Mouse (Mus musculus): ENCODE results near the gene C2. TPM values are rescaled to one million over a fixed set of nuclear protein-coding genes. Genes with fewer than 3 reads are reported as not detected.
"Not testable (repeated sequence)": the region's sequence is repeated elsewhere in the genome, so short reads cannot be mapped to it uniquely, and the experiment has no call there.

C2 gene
- total RNA-seq, 1 experiment from 2014 or later: not detected

DNA sequence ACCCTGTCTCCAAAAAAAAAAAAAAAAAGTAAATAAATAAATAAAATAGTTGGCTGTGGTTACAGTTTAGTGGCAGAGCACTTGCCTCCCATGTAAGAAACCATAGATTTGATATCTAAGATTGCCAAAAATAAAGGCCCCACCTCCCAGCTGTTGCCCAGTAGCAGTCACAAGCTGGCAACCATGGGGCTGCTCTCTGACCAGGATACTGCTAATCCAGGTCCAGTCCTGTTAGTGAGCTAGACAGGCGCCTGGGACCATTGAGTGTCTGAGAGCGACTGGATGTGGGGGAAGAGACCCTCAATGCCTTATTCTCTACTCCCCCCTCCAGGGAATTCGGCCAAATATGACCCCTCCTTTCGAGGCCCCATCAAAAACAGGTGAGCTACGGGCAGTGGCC is 18.3 kb upstream of the C2 start:
- ATAC-seq (replicated peaks in 1 of 2; ENCODE audit: insufficient read depth in 1 of 2, low FRiP score in 2 of 2, low TSS enrichment in 1 of 2, low read depth in 1 of 2, poor library complexity in 2 of 2, severe bottlenecking in 2 of 2): no peak

DNA sequence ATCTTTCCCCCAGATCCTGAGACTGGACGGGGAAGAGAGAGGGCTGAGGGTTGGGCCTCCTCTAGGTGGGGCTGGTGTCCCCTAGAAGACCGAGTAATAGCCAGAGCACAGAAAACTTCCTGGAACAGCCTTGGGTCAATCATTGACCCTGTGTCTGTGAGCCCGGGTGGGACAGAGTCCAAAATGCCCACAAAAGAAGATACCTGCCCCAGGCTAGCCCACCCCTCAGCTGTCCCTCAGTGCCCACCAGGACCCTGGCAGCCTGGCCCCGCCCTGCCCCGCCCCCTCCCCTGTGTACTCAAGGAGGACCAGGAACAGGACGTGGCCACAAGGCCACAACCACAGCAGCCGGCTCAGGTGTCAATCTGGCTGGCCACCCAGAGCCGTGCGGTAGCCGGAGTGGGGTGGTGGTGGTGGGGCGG is 17.4 kb upstream of the C2 start:
- peak in 1 of 2 experiments; percentile 29; a peak in 2 of 4 replicates for ATAC-seq (replicated peaks in 1 of 2; ENCODE audit: insufficient read depth in 1 of 2, low FRiP score in 2 of 2, low TSS enrichment in 1 of 2, low read depth in 1 of 2, poor library complexity in 2 of 2, severe bottlenecking in 2 of 2)

DNA sequence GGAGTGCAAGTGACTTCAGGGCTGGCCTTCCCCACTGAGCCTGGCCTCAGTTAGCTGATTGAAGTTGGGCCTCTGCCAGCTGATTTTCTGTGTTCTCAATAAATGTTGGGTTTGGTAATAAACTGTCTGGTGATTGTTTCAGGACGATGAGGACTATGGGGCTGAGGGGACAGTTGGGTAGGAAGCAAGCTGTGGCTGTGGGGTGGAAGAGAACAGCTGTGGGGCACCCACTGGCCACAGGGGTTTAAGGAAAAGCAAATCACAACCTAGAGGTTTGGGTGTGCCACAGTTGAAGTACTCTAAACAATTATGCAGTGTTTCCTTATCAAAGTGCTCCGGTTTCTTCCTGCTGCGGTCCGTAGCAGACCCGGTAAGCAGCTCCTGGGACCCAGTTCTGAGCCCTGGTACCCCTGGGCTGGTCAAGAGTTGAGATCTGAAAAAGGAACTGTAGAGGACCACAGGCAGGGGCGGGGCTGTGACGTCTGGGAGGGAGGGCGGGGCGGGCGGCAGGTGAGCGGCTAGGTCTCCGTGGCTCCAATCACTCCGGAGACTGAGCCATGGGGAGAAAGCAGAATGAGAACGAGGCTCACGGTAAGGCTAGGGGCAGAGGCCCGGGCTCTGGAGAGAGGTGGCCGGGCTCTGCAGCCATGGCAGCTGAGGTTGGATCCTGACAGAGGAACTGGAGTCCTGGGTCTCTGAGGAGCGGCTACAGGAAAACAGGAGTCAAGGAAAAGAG is 16.0 kb upstream of the C2 start, which contains the start of gene Slc44a4:
Gene Slc44a4 (plus strand): TSS at position 537 of the 736 bp plus-strand sequence.
- ATAC-seq (replicated peaks in 1 of 2; ENCODE audit: insufficient read depth in 1 of 2, low FRiP score in 2 of 2, low TSS enrichment in 1 of 2, low read depth in 1 of 2, poor library complexity in 2 of 2, severe bottlenecking in 2 of 2): no peak

DNA sequence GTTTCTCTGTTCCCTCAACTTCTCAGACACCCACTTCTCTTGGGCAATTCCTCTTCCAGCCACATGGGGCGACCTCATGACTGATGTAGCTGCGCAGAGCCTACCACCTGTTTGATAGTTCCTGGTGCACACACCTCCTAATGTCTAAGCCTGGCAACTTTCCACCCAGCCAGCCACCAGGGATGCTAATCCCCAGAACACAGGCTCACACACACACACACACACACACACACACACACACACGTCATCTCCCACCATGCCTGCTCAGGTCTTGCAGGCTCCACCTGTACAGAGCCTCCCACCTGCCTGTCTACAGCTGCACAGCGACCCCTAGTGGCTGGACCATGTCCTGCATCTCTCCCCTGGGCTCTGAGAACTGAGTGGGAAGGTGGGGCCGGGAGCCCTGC is 13.9 kb upstream of the C2 start:
- peak; percentile 50 to 79 for ATAC-seq (replicated peaks in 1 of 2; ENCODE audit: insufficient read depth in 1 of 2, low FRiP score in 2 of 2, low TSS enrichment in 1 of 2, low read depth in 1 of 2, poor library complexity in 2 of 2, severe bottlenecking in 2 of 2)

DNA sequence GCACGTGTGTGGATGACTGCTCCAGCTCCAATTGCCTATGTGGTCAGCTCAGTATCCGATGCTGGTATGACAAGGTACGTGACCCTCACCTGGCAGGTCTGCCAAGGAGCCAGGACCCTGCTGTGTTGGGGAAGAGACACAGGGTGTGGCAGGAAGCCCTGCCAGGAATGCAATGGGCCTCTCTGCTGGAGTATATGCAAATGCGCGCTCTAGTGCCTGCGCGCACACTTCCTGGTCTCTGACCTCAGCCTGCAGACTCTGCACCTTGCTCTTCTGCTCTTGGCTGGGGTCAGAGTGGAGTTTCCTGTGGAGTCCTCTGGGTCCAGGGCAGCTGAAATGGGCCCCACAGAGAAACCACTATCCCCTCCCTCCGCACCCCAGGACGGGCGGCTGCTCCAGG is 12.9 kb upstream of the C2 start:
- ATAC-seq (replicated peaks in 1 of 2; ENCODE audit: insufficient read depth in 1 of 2, low FRiP score in 2 of 2, low TSS enrichment in 1 of 2, low read depth in 1 of 2, poor library complexity in 2 of 2, severe bottlenecking in 2 of 2): no peak

DNA sequence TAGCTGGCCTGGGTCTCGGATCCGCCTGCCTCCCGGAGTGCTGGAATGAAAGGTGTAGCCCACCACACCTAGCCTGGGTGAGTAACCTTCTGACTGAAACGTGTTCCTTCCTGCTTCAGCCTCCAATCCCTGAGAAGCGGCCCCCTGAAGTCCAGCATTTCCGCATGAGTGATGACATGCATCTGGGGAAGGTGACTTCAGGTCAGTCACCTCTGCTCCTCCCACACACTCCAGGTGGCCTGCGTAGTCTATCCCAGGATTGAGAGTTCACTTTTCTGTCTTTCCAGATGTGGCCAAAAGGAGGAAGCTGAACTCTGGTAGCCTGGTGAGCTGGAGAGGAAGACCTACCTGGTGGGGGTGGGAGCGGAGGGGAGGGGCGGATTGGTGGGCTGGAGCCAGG is 4.8 kb upstream of the C2 start:
- no peak for ATAC-seq (replicated peaks in 1 of 2; ENCODE audit: insufficient read depth in 1 of 2, low FRiP score in 2 of 2, low TSS enrichment in 1 of 2, low read depth in 1 of 2, poor library complexity in 2 of 2, severe bottlenecking in 2 of 2)

DNA sequence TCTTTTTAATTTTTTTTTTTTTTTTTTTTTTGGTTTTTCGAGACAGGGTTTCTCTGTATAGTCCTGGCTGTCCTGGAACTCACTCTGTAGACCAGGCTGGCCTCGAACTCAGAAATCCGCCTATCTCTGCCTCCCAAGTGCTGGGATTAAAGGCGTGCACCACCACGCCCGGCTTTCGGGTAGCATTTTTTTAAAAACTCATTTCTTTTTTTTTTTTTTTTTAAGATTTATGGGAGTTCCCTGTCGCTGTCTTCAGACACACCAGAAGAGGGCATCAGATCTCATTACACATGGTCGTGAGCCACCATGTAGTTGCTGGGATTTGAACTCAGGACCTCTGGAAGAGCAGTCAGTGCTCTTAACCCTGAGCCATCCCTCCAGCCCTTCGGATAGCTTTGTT is 3.9 kb upstream of the C2 start:
- ATAC-seq (replicated peaks in 1 of 2; ENCODE audit: insufficient read depth in 1 of 2, low FRiP score in 2 of 2, low TSS enrichment in 1 of 2, low read depth in 1 of 2, poor library complexity in 2 of 2, severe bottlenecking in 2 of 2): not testable (repeated sequence)

DNA sequence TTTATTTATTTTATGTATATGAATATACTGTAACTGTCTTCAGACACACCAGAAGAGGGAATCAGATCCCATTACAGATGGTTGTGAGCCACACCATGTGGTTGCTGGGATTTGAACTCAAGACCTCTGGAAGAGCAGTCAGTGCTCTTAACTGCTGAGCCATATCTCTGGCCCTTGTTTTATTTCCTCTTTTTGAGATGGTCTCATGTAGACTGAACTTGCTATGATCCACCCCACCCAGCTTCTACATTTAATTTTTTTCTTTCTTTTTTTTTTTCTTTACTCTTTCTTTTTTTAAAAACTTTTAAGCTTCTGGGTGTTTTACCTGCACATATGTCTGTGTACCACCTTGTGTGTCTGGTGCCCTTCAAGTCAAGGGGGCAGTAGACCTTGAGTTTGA is 2.8 kb upstream of the C2 start:
- not testable (repeated sequence) for ATAC-seq (replicated peaks in 1 of 2; ENCODE audit: insufficient read depth in 1 of 2, low FRiP score in 2 of 2, low TSS enrichment in 1 of 2, low read depth in 1 of 2, poor library complexity in 2 of 2, severe bottlenecking in 2 of 2)

DNA sequence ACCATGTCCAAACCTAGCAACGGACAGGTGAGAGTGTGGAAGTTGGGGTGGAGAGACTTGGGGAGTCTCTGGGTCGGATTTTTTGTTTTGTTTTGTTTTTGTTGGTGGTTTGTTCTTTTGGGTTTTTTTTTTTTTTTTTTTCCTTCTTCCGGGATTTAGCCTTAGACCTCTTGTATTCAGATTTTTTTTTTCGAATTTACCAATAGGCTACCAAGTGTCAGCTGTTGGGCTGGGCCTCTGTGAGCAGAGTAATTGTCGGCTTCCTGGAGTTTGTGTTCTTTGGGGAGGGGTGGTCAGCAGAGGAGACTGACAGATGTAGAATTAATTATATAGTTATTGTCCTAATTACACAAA is 1.8 kb upstream of the C2 start:
- ATAC-seq (replicated peaks in 1 of 2; ENCODE audit: insufficient read depth in 1 of 2, low FRiP score in 2 of 2, low TSS enrichment in 1 of 2, low read depth in 1 of 2, poor library complexity in 2 of 2, severe bottlenecking in 2 of 2): no peak

DNA sequence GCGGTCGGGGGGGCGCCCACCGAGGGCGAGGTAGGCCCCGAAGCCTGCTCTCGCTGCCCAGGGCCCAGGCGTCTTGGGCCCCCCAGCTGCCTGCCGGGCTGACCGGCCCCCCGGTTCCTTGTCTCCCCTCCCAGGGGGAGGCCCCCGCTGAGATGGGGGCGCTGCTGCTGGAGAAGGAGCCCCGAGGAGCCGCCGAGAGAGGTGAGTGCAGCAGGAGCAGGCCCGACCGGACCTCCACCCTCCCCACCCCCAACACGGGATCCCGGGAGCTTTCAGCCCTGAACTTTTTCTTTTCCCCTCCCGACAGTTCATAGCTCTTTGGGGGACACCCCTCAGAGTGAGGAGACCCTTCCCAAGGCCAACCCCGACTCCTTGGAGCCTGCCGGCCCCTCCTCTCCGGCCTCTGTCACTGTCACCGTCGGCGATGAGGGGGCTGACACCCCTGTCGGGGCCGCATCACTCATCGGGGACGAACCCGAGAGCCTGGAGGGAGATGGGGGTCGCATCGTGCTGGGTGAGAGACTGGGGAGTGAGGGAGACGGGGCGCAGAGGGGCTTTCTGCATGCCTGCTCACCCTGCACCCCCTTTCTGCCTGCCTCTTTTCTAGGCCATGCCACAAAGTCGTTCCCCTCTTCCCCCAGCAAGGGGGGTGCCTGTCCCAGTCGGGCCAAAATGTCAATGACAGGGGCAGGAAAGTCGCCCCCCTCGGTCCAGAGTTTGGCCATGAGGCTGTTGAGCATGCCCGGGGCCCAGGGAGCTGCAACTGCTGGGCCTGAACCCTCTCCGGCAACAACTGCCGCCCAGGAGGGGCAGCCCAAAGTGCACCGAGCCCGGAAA is 1.2 kb upstream of the C2 start:
- ATAC-seq (replicated peaks in 1 of 2; ENCODE audit: insufficient read depth in 1 of 2, low FRiP score in 2 of 2, low TSS enrichment in 1 of 2, low read depth in 1 of 2, poor library complexity in 2 of 2, severe bottlenecking in 2 of 2): no peak; a peak in 1 of 4 replicates

DNA sequence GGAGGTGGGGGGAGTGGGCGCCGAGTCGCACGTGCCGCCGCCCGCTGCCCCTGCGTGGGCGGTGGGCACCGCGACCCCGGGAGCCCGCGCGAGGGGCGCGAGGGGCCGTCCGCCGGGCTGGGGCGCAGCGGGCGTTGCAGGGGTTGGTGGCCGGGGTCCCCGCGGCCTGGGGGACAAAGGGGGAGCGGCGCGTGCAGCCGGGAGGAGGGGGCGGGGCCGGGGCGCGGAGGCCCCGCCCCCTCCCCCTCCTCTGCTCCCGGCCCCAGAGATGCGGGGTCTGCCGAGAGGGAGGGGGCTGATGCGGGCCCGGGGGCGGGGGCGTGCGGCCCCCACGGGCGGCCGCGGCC is 614 bp upstream of the C2 start:
- ATAC-seq (replicated peaks in 1 of 2; ENCODE audit: insufficient read depth in 1 of 2, low FRiP score in 2 of 2, low TSS enrichment in 1 of 2, low read depth in 1 of 2, poor library complexity in 2 of 2, severe bottlenecking in 2 of 2): no peak

DNA sequence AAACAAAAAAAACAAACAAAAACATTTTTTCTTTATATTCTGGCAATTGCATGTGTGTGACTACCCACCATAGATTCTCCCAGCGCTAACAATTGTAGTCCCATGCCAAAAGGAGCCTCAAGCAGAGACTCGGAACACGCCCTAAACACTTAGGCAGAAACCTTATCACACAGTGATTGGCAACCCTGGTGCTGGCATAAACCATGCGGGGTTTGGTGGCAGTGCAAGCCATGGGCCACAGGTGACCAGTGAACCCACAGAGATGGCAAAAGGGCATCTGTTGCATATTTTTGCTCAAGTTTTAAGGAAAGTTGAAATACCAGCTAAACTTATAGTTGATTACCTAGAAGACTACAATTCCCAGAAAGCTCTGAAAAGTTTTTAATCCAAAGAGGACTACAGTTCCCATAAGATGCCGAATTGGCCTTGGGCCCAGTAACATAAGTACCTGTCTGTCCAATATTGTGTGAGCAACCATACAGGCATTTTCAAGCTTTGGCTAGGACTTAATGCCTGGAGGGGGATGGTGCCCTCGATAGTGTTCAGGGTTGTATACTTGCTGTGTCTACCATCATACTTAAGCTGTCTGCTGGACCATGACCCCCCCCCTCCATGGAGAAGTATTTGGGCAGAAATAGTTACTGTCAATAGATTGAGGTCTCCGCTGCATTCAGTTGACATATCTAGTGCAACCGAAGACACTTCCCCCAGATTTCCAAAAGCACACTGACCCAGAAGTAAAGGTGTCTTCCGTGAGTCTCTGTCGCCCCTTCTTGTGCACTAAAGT is 499 bp downstream of the C2 start:
- ATAC-seq (replicated peaks in 1 of 2; ENCODE audit: insufficient read depth in 1 of 2, low FRiP score in 2 of 2, low TSS enrichment in 1 of 2, low read depth in 1 of 2, poor library complexity in 2 of 2, severe bottlenecking in 2 of 2): no peak

DNA sequence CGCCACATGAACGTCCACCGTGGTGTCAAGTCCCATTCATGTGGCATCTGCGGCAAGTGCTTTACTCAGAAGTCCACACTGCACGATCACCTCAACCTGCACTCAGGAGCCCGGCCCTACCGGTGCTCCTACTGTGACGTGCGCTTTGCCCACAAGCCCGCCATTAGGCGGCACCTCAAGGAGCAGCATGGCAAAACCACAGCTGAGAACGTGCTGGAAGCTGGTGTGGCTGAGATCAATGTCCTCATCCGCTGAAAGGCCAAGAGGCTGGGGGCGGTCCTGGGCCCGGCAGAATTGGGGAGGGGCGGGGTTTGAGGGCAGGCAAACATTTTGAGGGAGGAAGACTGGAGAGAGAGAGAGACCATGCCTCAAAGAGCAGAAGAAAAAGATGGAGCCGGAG is 1.7 kb downstream of the C2 start:
- no peak for ATAC-seq (replicated peaks in 1 of 2; ENCODE audit: insufficient read depth in 1 of 2, low FRiP score in 2 of 2, low TSS enrichment in 1 of 2, low read depth in 1 of 2, poor library complexity in 2 of 2, severe bottlenecking in 2 of 2)

DNA sequence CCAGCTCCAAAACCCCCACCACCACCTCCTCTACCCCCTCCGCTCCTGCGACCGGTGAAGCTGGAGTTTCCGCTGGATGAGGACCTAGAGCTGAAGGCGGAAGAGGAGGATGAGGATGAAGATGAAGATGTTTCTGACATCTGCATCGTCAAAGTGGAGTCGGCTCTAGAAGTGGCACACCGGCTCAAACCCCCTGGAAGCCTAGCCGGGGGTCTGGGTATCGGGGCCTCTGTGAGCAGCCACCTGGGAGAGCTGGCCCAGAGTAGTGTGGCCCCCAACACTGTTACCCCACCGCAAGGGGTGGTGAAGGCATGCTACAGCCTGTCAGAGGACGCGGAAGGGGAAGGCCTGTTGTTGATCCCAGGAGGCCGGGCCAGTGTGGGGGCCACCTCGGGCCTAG is 2.3 kb downstream of the C2 start:
- ATAC-seq (replicated peaks in 1 of 2; ENCODE audit: insufficient read depth in 1 of 2, low FRiP score in 2 of 2, low TSS enrichment in 1 of 2, low read depth in 1 of 2, poor library complexity in 2 of 2, severe bottlenecking in 2 of 2): no peak

DNA sequence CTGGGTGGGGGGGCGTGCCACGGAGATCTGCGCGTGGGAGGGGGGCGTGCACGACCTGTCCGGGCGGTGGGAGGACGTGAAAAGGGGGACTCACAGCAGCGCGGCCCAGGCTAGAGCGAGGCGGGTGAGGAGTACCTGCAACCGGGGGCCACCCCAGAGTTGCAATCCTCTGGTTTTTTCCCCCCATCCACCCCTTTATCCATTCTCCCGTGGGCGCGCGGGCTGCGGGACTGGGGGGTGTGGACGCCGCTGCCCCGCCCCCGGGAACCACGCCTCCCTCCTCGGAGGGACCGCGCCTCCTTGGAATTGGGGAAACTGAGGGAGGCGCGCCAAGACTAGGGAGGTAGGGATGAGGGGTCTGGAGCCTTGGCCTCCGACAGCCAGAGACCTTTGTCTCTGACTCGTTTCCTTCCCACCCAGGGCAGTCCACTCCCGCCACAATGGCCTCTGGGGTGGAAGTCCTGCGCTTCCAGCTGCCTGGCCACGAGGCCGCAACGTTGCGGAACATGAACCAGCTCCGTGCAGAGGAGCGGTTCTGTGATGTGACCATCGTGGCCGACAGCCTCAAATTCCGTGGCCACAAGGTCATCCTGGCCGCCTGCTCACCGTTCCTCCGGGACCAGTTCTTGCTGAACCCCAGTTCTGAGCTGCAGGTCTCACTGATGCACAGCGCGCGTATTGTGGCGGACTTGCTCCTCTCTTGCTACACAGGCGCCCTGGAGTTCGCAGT is 3.1 kb downstream of the C2 start:
- no peak for ATAC-seq (replicated peaks in 1 of 2; ENCODE audit: insufficient read depth in 1 of 2, low FRiP score in 2 of 2, low TSS enrichment in 1 of 2, low read depth in 1 of 2, poor library complexity in 2 of 2, severe bottlenecking in 2 of 2)

DNA sequence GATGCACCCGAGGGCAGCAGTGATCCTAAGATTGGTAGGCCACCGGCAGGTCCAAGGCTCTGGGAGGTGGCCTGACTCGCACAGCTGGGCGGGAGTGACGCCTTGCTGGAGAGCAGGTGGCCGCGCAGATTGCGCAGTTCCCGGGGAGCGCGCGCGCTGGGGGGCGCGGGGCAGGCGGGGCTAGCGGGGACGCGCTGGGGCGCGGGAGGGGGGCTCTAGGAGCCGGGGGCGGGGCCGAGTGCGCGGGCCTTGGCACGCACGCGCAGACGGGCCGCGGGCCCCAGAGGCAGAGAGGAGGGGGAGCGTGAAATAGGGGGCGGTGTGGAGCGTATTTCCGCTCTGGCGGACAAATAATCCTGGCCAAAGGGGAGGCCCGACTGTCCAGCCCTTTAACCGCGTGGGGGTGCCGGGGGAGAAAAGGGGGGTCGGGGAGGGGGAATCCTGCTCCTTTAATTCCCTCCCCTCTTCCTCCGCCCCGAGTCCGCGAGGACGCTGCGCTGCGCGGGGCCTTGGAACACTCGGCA is 3.9 kb downstream of the C2 start:
- ATAC-seq (replicated peaks in 1 of 2; ENCODE audit: insufficient read depth in 1 of 2, low FRiP score in 2 of 2, low TSS enrichment in 1 of 2, low read depth in 1 of 2, poor library complexity in 2 of 2, severe bottlenecking in 2 of 2): peak; percentile 59 to 62

DNA sequence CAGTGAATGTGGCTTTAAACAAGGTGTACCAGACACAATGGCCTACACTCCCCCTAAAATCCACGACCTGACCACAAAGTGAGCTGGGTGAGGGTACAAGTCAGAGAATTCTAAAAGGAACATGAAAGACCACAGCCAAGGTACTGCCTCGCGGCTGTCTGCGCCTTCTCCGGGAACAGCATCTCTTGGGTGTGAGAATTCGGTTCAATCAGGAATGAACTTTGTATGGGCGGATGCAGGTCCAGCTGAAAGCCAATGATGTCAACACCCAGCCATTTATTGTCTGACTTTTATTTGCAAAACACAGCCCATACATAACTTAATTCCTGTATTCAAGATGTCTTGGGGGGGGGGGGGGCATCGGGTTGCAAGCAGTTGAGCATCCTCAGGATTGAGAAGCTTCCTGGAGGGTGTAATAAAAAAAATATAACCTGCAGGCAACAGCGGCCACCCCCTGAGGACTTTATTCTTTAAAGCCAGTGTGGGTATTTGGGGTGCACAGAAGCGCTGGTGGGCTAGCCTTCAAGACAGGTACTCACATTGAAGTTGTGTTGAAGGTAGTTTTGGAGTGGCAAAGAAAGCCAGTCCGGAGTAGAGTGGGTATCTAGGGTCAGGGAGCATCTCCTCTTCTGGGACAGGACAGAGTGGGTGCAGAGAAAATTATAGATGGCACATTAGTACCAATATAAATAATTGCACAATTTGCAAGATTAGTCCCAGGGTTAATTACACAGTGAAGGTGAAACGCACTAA is 4.8 kb downstream of the C2 start:
- no peak for ATAC-seq (replicated peaks in 1 of 2; ENCODE audit: insufficient read depth in 1 of 2, low FRiP score in 2 of 2, low TSS enrichment in 1 of 2, low read depth in 1 of 2, poor library complexity in 2 of 2, severe bottlenecking in 2 of 2)

All from hematopoietic stem cell, adult 5-6 weeks (primary cell).